Mouse (Mus musculus) megakaryocyte progenitor cell, adult 5-6 weeks (primary cell): Measurements from ENCODE around the gene Cul7. TPM values are rescaled to one million over a fixed set of nuclear protein-coding genes. Genes with fewer than 3 reads are reported as not detected.
A peak's percentile ranks its signal among the peaks of the same experiment; 100 is the strongest.

Source experiments
- ATAC-seq: replicated peaks from 2 replicates; pipeline ENCODE4 v1.8.0; 2016; ENCODE audit warnings: mild to moderate bottlenecking, moderate TSS enrichment, inconsistent platforms; ENCODE audit not compliant: poor library complexity
- total RNA-seq, 2 experiments: library from RNA; stranded (forward) in 1 of 2; stranded (reverse) in 1 of 2; fragments of 157-497, 149-512 nt in 1 of 2; fragments of 200-1000 nt in 1 of 2; gene quantifications; 2 replicates each; pipeline versions ENCODE4 v1.2.3 to v1.2.4; 2015 to 2017

Cul7 gene
- total RNA-seq, 2 experiments from 2014 or later, result 7.6 to 9.1 TPM

GRCm38 (mm10) chr17:46628471-46628790 is 21.7 kb upstream of the Cul7 start:
- ATAC-seq, result no peak

- peak; percentile 32 for ATAC-seq
Measured at GRCm38 (mm10) chr17:46628791-46629684, 21.1 kb upstream of the Cul7 start, which contains the start of gene Ptk7. Gene Ptk7 (minus strand): TSS chr17:46629504.

- peak; percentile 30; the same call in 1 of the 2 replicates for ATAC-seq
Measured at GRCm38 (mm10) chr17:46629685-46630441, 20.3 kb upstream of the Cul7 start.

GRCm38 (mm10) chr17:46636831-46637523 is 13.2 kb upstream of the Cul7 start:
- ATAC-seq, result peak; percentile 76

DNA sequence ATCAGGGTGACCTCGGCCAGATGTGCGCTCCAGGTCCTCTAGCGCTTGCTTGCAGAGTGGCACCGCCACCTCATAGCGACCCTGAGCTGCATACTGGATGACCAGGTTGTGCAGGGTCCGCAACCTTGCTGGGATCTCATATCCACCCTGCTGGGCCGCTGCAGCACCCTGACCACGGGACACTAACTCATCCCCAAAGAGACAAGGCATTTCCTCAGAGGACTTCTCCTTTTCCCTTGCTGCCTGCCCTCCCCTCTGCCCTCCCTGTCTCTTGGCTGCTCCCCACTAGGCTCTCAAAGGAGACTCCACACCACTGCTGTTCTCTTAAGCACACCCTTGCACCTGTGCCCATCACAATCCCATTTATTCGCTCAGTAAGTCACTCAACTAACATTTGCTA is 10.2 kb upstream of the Cul7 start:
- peak; percentile 67 for ATAC-seq

GRCm38 (mm10) chr17:46642060-46642459 is 8.1 kb upstream of the Cul7 start:
- no peak for ATAC-seq

DNA sequence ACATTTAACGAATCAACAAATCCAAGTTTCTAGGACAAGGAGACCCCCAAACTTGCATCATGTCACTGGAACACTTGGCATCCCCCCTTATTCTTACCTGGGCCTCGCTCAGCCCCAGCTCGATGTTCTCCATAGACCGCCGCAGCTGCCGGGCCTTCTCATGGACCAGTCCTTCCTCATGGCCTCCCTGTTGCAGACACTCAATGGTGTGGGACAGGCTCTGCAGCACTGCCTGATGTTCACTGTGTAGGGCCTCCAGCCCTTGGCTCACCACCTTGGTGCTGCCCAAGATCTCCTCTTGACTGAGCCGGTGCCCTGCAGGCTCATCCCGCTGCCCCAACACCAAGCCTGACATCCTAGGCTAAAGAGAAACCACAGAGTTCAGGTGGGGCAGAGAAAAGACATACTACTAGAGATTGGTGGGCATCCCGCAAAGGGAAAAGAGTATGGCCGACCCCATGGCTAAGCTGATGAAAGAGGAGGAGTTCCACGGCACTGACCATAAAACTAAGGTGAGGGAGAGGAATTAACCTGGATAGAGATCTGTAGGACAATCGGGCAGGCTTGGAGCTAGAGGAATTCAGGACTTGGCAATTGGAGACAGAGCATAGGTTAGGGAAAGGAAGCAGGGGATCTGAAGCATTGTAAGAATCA is 5.9 kb upstream of the Cul7 start:
- ATAC-seq, result no peak

GRCm38 (mm10) chr17:46644916-46645475 is 5.1 kb upstream of the Cul7 start:
- ATAC-seq, result no peak

DNA sequence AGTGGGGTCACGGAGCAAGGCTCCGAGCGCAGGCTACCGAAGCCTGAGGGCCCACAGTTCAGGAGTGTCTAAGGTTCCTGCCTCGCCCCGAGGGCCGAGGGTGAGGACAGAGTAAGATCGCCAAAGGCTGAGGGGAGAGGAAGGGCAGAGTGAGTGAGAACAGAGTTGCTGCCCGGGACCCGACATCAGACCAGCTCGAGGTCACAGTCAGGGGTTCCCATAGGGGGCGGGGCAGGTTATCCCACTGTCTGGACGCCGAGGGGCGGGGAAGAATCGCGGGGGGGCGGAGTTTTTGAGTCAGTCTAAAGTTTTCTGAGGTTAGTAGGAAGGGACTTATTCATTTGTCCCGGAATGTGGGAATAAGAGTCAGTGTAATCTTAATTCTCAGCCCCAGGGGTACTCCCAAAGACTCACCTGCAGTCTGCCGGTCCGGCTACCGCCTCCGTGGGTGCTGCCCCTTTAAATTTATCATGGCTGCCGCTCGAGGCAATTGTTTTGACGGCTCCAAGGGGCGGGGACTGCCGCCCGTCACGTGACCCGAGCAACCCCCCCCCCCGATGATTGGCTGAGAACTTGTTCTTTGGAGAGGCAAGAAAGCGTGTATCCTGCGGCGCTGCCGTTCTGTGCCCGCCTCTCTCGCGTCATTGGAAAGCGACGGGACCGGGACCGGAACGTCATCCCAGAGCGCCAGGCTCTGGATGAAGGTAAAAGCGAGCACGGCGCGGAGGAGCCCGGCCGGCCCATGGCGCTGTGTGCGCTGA is 4.4 kb upstream of the Cul7 start, which contains the start of the genes Klc4 and Mrpl2:
TSS of gene Klc4 (minus strand) at position 462 of the 761 bp plus-strand sequence.
TSS of gene Mrpl2 (plus strand) at position 669 of the 761 bp plus-strand sequence.
- ATAC-seq, result peak; percentile 88

DNA sequence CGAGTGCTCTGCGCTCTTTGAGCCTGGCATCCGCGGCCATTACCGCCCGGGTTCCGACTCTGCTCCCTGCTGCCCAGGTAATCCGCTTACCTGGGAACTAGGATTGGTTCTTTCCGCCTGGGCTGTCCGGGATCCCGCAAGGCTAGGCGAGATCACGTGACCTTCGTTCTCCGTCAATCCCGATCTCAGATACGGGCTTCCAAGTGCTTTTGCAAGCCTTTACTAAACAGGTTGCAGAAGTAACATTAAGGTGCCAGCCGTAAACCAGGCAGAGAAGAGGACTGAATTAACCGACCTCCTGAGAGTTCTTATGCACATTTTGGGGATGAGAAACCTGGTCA is 3.8 kb upstream of the Cul7 start:
- ATAC-seq, result peak; percentile 14

DNA sequence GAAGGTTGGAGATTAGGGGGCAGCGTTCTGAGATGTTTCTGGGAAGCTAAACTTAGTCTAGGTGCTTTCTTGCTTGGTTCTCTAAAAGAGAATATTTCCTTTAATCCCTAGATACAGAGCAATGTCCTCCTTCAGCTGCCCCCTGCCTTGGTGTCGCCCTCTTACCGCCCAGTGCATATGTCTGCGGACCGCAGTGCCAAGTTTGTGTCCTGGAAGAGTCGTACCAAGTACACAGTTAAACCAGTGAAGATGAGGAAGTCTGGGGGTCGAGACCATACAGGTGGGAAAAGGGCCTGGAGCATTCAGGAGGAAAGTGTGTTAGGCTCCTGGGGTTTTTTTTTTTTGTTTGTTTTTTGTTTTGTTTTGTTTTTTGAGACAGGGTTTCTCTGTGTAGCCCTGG is 2.9 kb upstream of the Cul7 start:
- no peak for ATAC-seq

GRCm38 (mm10) chr17:46648436-46648835 is 1.7 kb upstream of the Cul7 start:
- no peak for ATAC-seq

DNA sequence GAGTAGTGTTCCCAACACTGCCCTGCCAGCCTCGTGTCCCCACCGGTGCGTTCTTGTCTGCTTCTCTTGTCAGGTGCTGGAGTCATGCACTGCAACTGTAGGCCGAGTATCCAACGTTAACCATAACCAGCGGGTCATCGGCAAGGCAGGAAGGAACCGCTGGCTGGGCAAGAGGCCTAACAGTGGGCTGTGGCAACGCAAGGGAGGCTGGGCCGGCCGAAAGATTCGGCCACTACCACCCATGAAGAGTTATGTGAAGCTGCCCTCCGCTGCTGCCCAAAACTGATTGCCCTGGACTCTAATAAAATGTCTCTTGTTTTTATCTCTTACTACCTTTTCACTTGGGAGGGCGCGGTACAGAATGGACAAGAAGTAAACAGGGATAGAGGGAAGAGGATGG is 326 bp upstream of the Cul7 start:
- no peak for ATAC-seq

DNA sequence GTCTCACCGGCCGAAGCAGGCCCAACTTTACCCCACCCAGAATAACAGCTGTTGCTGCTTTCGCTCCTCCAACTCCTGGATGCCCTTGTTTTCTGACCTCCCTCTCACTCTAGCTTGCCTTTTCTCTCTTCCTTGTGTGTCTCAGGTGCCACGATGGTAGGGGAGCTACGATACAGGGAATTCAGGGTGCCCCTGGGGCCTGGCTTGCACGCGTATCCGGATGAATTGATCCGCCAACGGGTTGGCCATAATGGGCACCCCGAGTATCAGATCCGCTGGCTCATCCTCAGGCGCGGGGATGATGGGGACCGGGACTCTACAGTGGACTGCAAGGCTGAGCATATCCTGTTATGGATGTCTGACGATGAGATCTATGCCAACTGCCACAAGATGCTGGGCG is 1.2 kb downstream of the Cul7 start:
- ATAC-seq, result no peak

DNA sequence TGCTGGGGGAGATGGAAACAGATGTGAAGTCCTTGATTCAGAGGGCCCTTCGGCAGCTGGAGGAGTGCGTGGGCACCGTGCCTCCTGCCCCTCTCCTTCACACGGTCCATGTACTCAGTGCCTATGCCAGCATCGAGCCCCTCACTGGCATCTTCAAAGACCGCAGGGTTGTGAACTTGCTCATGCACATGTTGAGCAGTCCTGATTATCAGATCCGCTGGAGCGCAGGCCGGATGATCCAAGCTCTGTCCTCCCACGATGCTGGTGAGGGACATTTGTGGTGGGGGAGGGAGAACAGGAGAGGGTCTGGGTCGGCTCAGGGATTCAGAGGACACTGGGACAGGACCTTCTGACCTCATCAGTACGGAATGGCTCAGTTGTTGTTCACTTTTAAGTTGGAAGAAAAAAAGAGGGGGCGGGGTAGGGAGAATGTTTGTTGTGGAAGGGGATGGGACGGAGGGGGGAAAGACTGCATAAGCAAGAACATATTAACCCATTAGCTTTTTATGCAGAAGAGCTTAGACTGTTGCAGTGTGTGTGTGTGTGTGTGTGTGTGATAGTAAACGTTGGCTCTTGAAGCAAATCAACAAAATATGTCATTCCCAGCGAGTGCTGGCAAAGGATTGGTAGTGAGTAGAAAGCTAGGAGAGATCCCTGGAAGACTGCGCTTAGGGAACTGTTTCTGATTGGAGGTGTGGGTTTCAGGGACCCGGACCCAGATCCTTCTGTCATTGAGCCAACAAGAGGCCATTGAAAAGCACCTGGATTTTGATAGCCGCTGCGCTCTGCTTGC is 1.8 kb downstream of the Cul7 start:
- no peak for ATAC-seq

- no peak for ATAC-seq
Measured at GRCm38 (mm10) chr17:46656054-46656453, 5.9 kb downstream of the Cul7 start.

DNA sequence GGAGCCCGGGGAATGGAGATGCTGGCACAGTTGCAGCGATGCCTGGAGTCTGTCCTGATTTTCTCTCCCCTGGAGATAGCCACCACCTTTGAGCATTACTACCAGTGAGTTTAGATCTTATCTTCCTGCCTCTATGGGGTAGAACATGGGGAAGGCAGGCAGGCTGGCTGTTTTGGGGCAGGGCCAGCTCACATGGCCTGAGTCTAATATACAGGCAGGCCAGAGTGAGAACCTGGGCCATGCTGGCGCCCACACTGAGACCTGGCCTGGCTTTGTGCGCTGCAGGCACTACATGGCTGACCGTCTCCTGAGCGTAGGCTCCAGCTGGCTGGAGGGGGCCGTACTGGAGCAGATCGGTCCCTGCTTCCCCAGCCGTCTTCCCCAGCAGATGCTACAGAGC is 11.2 kb downstream of the Cul7 start:
- no peak for ATAC-seq

GRCm38 (mm10) chr17:46661981-46662380 is 11.8 kb downstream of the Cul7 start:
- ATAC-seq, result no peak

- no peak for ATAC-seq
Measured at GRCm38 (mm10) chr17:46662730-46663129, 12.6 kb downstream of the Cul7 start.
